Mouse (Mus musculus): ENCODE results near the gene 1190005I06Rik. TPM values are rescaled to one million over a fixed set of nuclear protein-coding genes. Genes with fewer than 3 reads are reported as not detected.
A peak's percentile ranks its signal among the peaks of the same experiment; 100 is the strongest.

The 1190005I06Rik gene
- polyA plus RNA-seq, 2 experiments: 6.4 to 8.7 TPM

DNA sequence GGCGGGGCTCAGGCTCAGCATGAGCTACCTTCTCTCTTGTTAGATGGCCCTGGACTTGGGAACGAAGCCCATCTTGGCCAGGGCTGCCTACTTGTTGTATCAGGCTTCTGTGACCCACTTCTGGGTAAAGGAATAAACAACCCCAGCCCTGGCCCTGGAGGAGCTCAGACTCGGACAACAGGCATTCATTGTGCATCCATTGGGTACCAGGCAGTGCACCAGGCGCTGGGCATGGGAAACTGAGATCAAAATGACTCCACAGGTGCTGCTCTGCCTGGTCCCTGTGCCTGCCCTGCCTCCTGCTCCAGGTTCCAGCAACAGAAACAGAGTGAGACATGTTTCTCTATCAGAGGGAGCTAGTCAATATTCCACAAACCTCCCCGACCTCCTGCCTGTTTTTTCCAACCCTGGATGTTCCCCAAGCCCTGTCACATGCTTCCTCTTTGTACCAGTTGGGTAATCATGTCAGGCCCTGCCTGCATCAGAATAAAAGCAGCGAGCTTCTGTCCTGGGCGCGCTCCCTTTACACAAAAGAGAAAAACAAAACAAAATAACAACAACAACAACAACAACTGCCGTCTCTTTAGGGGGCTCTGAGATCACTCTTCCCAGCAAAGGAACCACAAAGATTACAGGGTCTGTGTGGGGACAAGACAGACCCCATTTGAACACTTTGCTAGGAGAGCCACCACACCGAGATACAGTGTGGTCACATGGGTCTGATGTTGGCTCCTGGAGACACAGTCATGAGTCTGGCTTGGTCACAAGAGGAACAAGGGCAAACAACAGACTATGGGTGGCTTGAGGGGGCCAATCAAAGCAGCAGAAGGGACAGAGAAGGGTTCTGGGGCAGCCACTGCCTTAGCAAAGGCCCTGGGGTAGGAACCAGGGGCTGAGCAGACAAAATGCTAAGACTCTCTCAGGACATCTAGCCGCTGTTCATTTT, 27.9 kb downstream of the 1190005I06Rik start:
- ATAC-seq (ENCODE audit: low FRiP score, low read depth) (no peak), DNase-seq (ENCODE audit: low spot score) (no peak)
- H3K9ac ChIP-seq (ENCODE audit: low read depth, low read length, severe bottlenecking): no peak overlapping the region
- no peaks in the 10 kb centered on the region for H3K36me3 ChIP-seq (ENCODE audit: control insufficient read depth, insufficient read depth, low read length)
- H3K4me3 ChIP-seq (replicated peaks; ENCODE audit: low read length): no peak overlapping the region
- no peak overlapping the region for H3K27ac ChIP-seq (replicated peaks; ENCODE audit: low read depth, low read length)
- no peaks in the 10 kb centered on the region for H3K9me3 ChIP-seq (ENCODE audit: control insufficient read depth, low read length)
- no peaks in the 10 kb centered on the region for H3K4me1 ChIP-seq (ENCODE audit: control insufficient read depth, insufficient read depth, low read length)
- no peaks in the 10 kb centered on the region for H3K27me3 ChIP-seq (ENCODE audit: control insufficient read depth, insufficient read depth, low read length)
- no peak overlapping the region for H3K4me2 ChIP-seq (replicated peaks; ENCODE audit: low read depth, low read length, severe bottlenecking)
- 72% methylated on average over 11 of the region's 11 CpGs for WGBS
- no peak for TF ChIP-seq POLR2A (IDR thresholded peaks at IDR 0.05; ENCODE audit: borderline replicate concordance, extremely low read depth, insufficient read depth, insufficient read length)

DNA sequence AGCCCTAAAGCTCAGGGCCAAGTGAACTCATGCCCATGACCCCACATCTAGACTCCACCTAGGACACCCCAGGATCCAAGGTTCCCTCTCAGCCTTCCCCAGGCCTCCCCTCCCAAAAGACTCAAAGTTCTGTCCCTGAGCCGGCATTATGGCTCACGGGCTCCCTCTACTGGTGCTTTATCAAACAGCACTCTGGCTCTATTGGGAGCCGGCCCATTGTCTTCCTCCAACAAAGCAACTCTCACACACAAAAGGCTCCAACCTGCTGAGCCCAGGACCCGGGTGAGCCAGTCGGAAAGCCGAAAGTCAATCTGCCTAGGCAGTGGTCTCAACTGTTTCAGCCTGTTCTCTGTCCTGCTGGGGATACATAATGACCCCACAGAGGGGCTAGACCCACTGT, 29.3 kb downstream of the 1190005I06Rik start:
- Histone ChIP-seq H3K36me3 (ENCODE audit: control insufficient read depth, insufficient read depth, low read length) (no peaks in the 10 kb centered on the region), H3K4me2 (replicated peaks; ENCODE audit: low read depth, low read length, severe bottlenecking) (no peak overlapping the region; the same call in 1 of the 2 replicates), H3K9me3 (ENCODE audit: control insufficient read depth, low read length) (no peaks in the 10 kb centered on the region), H3K27ac (replicated peaks; ENCODE audit: low read depth, low read length) (no peak overlapping the region), H3K27me3 (ENCODE audit: control insufficient read depth, insufficient read depth, low read length) (no peaks in the 10 kb centered on the region), H3K4me1 (ENCODE audit: control insufficient read depth, insufficient read depth, low read length) (no peaks in the 10 kb centered on the region), H3K9ac (ENCODE audit: low read depth, low read length, severe bottlenecking) (no peak overlapping the region; the same call in 1 of the 2 replicates), H3K4me3 (replicated peaks; ENCODE audit: low read length) (no peak overlapping the region)
- peak; percentile 73 for DNase-seq (ENCODE audit: low spot score)
- ATAC-seq (ENCODE audit: low FRiP score, low read depth): peak; percentile 60; the same call in 1 of the 2 replicates
- 2% methylated on average over 6 of the region's 6 CpGs for WGBS
- no peak for TF ChIP-seq POLR2A (IDR thresholded peaks at IDR 0.05; ENCODE audit: borderline replicate concordance, extremely low read depth, insufficient read depth, insufficient read length)

DNA sequence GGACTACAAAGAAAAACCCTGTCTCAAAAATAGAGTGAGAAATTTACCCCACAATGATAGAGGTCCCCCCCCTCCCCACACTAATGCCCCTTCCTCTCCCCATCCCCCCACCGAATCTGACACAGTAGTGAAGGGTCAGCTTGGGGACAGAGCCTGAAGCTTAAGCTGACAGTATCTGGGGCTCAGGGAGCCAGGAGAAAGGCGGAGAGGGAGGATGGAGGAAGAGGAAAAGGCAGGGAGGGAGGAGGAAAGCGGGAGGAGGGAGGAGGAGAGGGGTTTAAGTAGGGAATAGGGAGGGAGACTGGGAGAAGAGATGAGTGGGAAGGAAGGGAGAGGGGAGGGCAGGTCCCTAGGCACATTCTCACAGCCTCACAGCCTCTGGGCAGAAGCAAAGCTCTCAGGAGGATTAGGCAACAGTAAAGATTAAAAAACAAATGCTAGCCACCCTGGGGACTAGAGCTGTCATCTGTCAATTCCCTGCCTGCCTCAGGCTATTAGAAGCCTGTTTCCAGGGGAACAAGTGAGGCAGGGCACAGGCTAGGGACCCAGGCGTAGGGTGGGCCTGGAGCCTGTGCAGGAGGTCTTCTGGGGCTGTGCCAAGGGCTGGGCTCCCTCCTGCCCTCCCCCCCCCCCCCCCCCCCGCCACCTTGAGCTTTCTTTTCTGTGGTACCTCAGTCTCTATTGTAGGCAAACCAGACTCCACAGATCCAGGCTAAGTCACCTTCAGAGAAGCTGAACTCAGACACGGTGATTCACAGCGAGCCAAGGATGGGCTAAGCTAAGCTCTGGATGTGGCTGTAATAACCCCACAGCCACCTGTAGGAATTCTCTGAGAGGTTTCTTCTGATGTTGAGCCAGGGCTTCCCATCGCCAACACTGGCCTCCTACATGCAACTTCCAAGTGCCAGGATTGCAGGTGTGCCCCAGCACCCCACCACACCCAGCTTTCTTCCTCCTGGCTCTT, 30.5 kb downstream of the 1190005I06Rik start:
- no peak for TF ChIP-seq POLR2A (IDR thresholded peaks at IDR 0.05; ENCODE audit: borderline replicate concordance, extremely low read depth, insufficient read depth, insufficient read length)
- DNase-seq (ENCODE audit: low spot score) (no peak), ATAC-seq (ENCODE audit: low FRiP score, low read depth) (no peak)
- H3K9me3 ChIP-seq (ENCODE audit: control insufficient read depth, low read length): no peaks in the 10 kb centered on the region
- H3K27ac ChIP-seq (replicated peaks; ENCODE audit: low read depth, low read length): no peak overlapping the region
- no peak overlapping the region for H3K9ac ChIP-seq (ENCODE audit: low read depth, low read length, severe bottlenecking)
- no peak overlapping the region for H3K4me3 ChIP-seq (replicated peaks; ENCODE audit: low read length)
- no peak overlapping the region for H3K4me2 ChIP-seq (replicated peaks; ENCODE audit: low read depth, low read length, severe bottlenecking)
- WGBS: 35% methylated on average over 7 of the region's 8 CpGs
- H3K4me1 ChIP-seq (ENCODE audit: control insufficient read depth, insufficient read depth, low read length): no peaks in the 10 kb centered on the region
- H3K36me3 ChIP-seq (ENCODE audit: control insufficient read depth, insufficient read depth, low read length): no peaks in the 10 kb centered on the region
- H3K27me3 ChIP-seq (ENCODE audit: control insufficient read depth, insufficient read depth, low read length): no peaks in the 10 kb centered on the region

DNA sequence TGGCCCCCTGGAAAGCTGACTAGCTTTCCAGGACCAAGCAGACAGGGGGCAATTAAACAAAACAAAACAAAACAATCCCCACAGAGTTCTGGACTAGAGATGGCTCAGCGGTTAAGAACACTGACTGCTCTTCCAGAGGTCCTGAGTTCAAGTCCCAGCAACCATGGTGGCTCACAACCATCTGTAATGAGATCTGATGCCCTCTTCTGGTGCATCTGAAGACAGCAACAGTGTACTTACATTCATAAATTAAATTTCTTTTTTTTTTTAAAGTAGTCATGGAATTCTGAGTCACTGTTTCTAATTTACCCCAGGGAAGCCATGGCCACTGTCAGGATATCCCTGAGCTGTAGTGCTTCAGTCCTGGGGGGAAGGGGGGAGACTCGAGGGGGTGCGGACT, 32.9 kb downstream of the 1190005I06Rik start:
- Histone ChIP-seq H3K9ac (ENCODE audit: low read depth, low read length, severe bottlenecking) (no peak overlapping the region), H3K27me3 (ENCODE audit: control insufficient read depth, insufficient read depth, low read length) (no peaks in the 10 kb centered on the region), H3K9me3 (ENCODE audit: control insufficient read depth, low read length) (no peaks in the 10 kb centered on the region), H3K4me1 (ENCODE audit: control insufficient read depth, insufficient read depth, low read length) (no peaks in the 10 kb centered on the region), H3K4me2 (replicated peaks; ENCODE audit: low read depth, low read length, severe bottlenecking) (no peak overlapping the region), H3K4me3 (replicated peaks; ENCODE audit: low read length) (no peak overlapping the region), H3K27ac (replicated peaks; ENCODE audit: low read depth, low read length) (no peak overlapping the region), H3K36me3 (ENCODE audit: control insufficient read depth, insufficient read depth, low read length) (no peaks in the 10 kb centered on the region)
- DNase-seq (ENCODE audit: low spot score) (no peak), ATAC-seq (ENCODE audit: low FRiP score, low read depth) (no peak)
- TF ChIP-seq POLR2A (IDR thresholded peaks at IDR 0.05; ENCODE audit: borderline replicate concordance, extremely low read depth, insufficient read depth, insufficient read length): no peak
- 88% methylated on average over 3 of the region's 3 CpGs for WGBS

DNA sequence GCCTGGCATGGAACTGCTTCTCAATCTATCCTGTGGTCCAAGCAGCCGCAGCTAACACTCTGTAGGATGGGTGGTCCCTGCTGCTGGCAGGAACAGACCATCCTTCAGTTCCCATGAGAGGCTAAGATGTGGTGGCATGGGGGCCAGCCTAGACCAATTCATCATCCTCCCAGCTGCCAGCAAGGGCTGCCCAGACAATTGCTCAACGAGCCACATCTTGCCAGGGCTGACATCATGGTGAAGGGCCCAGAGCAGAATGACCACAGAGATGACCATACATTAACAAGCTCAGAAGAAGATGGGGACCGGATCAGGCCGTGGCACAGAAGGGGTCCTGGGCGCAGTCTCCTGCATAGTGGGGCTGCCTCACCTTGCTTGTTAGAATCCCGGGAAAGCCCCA, 36.6 kb downstream of the 1190005I06Rik start:
- 78% methylated on average over 6 of the region's 6 CpGs for WGBS
- Histone ChIP-seq H3K9me3 (ENCODE audit: control insufficient read depth, low read length) (no peaks in the 10 kb centered on the region), H3K4me1 (ENCODE audit: control insufficient read depth, insufficient read depth, low read length) (no peaks in the 10 kb centered on the region)

More for the DNA sequence above, 36.6 kb downstream of the 1190005I06Rik start:
- no peak overlapping the region for H3K4me2 ChIP-seq (replicated peaks; ENCODE audit: low read depth, low read length, severe bottlenecking)
- H3K27me3 ChIP-seq (ENCODE audit: control insufficient read depth, insufficient read depth, low read length): no peaks in the 10 kb centered on the region
- no peak overlapping the region for H3K4me3 ChIP-seq (replicated peaks; ENCODE audit: low read length)
- no peak for TF ChIP-seq POLR2A (IDR thresholded peaks at IDR 0.05; ENCODE audit: borderline replicate concordance, extremely low read depth, insufficient read depth, insufficient read length)
- DNase-seq (ENCODE audit: low spot score): no peak
- no peaks in the 10 kb centered on the region for H3K36me3 ChIP-seq (ENCODE audit: control insufficient read depth, insufficient read depth, low read length)
- no peak for ATAC-seq (ENCODE audit: low FRiP score, low read depth)
- H3K27ac ChIP-seq (replicated peaks; ENCODE audit: low read depth, low read length): no peak overlapping the region
- H3K9ac ChIP-seq (ENCODE audit: low read depth, low read length, severe bottlenecking): no peak overlapping the region

All from limb, embryonic 14.5 days (tissue).